Mouse (Mus musculus): ENCODE results near the gene Plpp1.

- TF ChIP-seq POLR2A (IDR thresholded peaks at IDR 0.05; ENCODE audit: low read depth, low read length) (no peak), CTCF (IDR thresholded peaks at IDR 0.05; ENCODE audit: extremely low read depth, insufficient read length, insufficient replicate concordance, low read depth, low read length) (no peak)
Observed at GRCm38 (mm10) chr13:112759364-112759763, 41.2 kb upstream of the Plpp1 start.

Measured in small intestine, adult 2 months (tissue).